Mouse (Mus musculus) lung, postnatal 10 days (tissue): ENCODE measurements around the gene Gm20671.
A peak's percentile ranks its signal among the peaks of the same experiment; 100 is the strongest.
"Not testable (repeated sequence)": the region's sequence is repeated elsewhere in the genome, so short reads cannot be mapped to it uniquely, and the experiment has no call there.

Experiments
- DNase-seq: peaks from one replicate; pipeline ENCODE4 v3.0.0; 2021

Gene Gm20671

GRCm38 (mm10) chr5:32784726-32785125 is 42.2 kb downstream of the Gm20671 start:
- DNase-seq = no peak

GRCm38 (mm10) chr5:32781596-32781995 is 45.3 kb downstream of the Gm20671 start:
- no peak for DNase-seq

GRCm38 (mm10) chr5:32778168-32778567 is 48.7 kb downstream of the Gm20671 start:
- DNase-seq = no peak

- no peak for DNase-seq
These were observed 54.5 kb downstream of the Gm20671 start for GRCm38 (mm10) chr5:32772361-32772760.

GRCm38 (mm10) chr5:32767636-32768373 is 59.1 kb downstream of the Gm20671 start:
- no peak for DNase-seq

- DNase-seq = peak; percentile 30
These were observed 59.9 kb downstream of the Gm20671 start for GRCm38 (mm10) chr5:32767004-32767403.

GRCm38 (mm10) chr5:32761566-32762140 is 65.3 kb downstream of the Gm20671 start:
- DNase-seq = peak; percentile 52

GRCm38 (mm10) chr5:32760787-32761186 is 66.1 kb downstream of the Gm20671 start:
- DNase-seq = no peak

- not testable (repeated sequence) for DNase-seq
These were observed 66.6 kb downstream of the Gm20671 start for GRCm38 (mm10) chr5:32760352-32760751.

GRCm38 (mm10) chr5:32759662-32760061 is 67.2 kb downstream of the Gm20671 start:
- DNase-seq = no peak

GRCm38 (mm10) chr5:32756141-32756540 is 70.8 kb downstream of the Gm20671 start:
- no peak for DNase-seq

- no peak for DNase-seq
These were observed 75.2 kb downstream of the Gm20671 start for GRCm38 (mm10) chr5:32751736-32752135.

- no peak for DNase-seq
These were observed 78.0 kb downstream of the Gm20671 start for GRCm38 (mm10) chr5:32748936-32749335.

- DNase-seq = peak; percentile 76
These were observed 79.1 kb downstream of the Gm20671 start for GRCm38 (mm10) chr5:32747650-32748375.

- DNase-seq = peak; percentile 95
These were observed 80.9 kb downstream of the Gm20671 start for GRCm38 (mm10) chr5:32745705-32746655.

- DNase-seq = peak; percentile 60
These were observed 84.8 kb downstream of the Gm20671 start for GRCm38 (mm10) chr5:32742149-32742548.

- not testable (repeated sequence) for DNase-seq
These were observed 85.5 kb downstream of the Gm20671 start for GRCm38 (mm10) chr5:32741377-32741776.

- DNase-seq = not testable (repeated sequence)
These were observed 86.1 kb downstream of the Gm20671 start for GRCm38 (mm10) chr5:32740850-32741249.

GRCm38 (mm10) chr5:32740138-32740537 is 86.8 kb downstream of the Gm20671 start:
- no peak for DNase-seq

- not testable (repeated sequence) for DNase-seq
These were observed 90.1 kb downstream of the Gm20671 start for GRCm38 (mm10) chr5:32736770-32737169.

GRCm38 (mm10) chr5:32735779-32736178 is 91.1 kb downstream of the Gm20671 start:
- DNase-seq = peak; percentile 31

GRCm38 (mm10) chr5:32733892-32734291 is 93.0 kb downstream of the Gm20671 start:
- not testable (repeated sequence) for DNase-seq

GRCm38 (mm10) chr5:32728851-32729250 is 98.1 kb downstream of the Gm20671 start:
- no peak for DNase-seq
